Mouse (Mus musculus): ENCODE data around the gene Gm3696.
"Not testable (repeated sequence)": the region's sequence is repeated elsewhere in the genome, so short reads cannot be mapped to it uniquely, and the experiment has no call there.

The Gm3696 gene

GRCm38 (mm10) chr14:7100521-7100920 lies at the start of gene Gm3696:
TSS of gene Gm3696 (minus strand) at chr14:7100621.
- DNase-seq = not testable (repeated sequence)

- not testable (repeated sequence) for DNase-seq
Measured at GRCm38 (mm10) chr14:7125312-7125711, 24.9 kb upstream of the Gm3696 start, which contains the start of gene Gm6676. TSS of gene Gm6676 (minus strand) at chr14:7125412.

GRCm38 (mm10) chr14:7105124-7105802 lies 4.8 kb upstream of the Gm3696 start:
- peak; percentile 0 for DNase-seq

- DNase-seq = not testable (repeated sequence)
Measured at GRCm38 (mm10) chr14:7044870-7045269, 55.6 kb downstream of the Gm3696 start, which contains the start of gene Gm3685. TSS of gene Gm3685 (minus strand) at chr14:7044970.
